Mouse (Mus musculus) myocyte (in vitro differentiated cells): ENCODE measurements around the gene Actr8. TPM values are rescaled to one million over a fixed set of nuclear protein-coding genes. Genes with fewer than 3 reads are reported as not detected.

Experiments
- H3K27me3 ChIP-seq: one replicate; pipeline ENCODE4 v1.6.1; 2011; ENCODE audit not compliant: control insufficient read depth, insufficient read depth, insufficient read length
- H3K36me3 ChIP-seq: one replicate; pipeline ENCODE4 v1.6.1; 2011; ENCODE audit not compliant: control insufficient read depth, insufficient read depth
- H3K4me2 ChIP-seq: one replicate; pipeline ENCODE4 v1.6.1; 2011; ENCODE audit warnings: low read depth, control low read depth
- H3K4me3 ChIP-seq: one replicate; pipeline ENCODE4 v1.5.1; 2011; ENCODE audit warnings: mild to moderate bottlenecking, control low read depth, moderate library complexity
- H3K79me2 ChIP-seq: one replicate; pipeline ENCODE4 v1.6.1; 2011; ENCODE audit not compliant: control insufficient read depth, insufficient read depth
- H3ac ChIP-seq: one replicate; pipeline ENCODE4 v1.6.1; 2011; ENCODE audit not compliant: control insufficient read depth, insufficient read length
- CEBPB ChIP-seq: IDR thresholded peaks from 2 replicates; pipeline ENCODE4 v1.6.1; 2011; ENCODE audit warnings: mild to moderate bottlenecking, moderate library complexity; ENCODE audit not compliant: poor library complexity, insufficient read depth, severe bottlenecking
- E2F4 ChIP-seq: IDR thresholded peaks from one replicate; pipeline ENCODE4 v1.6.1; 2011; ENCODE audit warnings: mild to moderate bottlenecking, control low read depth, moderate library complexity; ENCODE audit not compliant: insufficient read depth
- MAX ChIP-seq: IDR thresholded peaks from one replicate; pipeline ENCODE4 v1.6.1; 2011; ENCODE audit warnings: low read depth, mild to moderate bottlenecking, control low read depth
- MYOD1 ChIP-seq, 3 experiments: IDR thresholded peaks; one replicate each; pipeline ENCODE4 v1.6.1; 2011; ENCODE audit warnings: control low read depth in 2 of 3, low read depth in 2 of 3, mild to moderate bottlenecking in 2 of 3, moderate library complexity in 1 of 3; ENCODE audit not compliant: insufficient read length in 2 of 3, control insufficient read depth in 1 of 3
- MYOG ChIP-seq, 3 experiments: IDR thresholded peaks; one replicate each; pipeline ENCODE4 v1.6.1; 2011; ENCODE audit warnings: control low read depth in 2 of 3, low read depth in 2 of 3, mild to moderate bottlenecking in 2 of 3; ENCODE audit not compliant: insufficient read length in 2 of 3, control insufficient read depth in 1 of 3, insufficient read depth in 1 of 3
- POLR2A ChIP-seq: IDR thresholded peaks from one replicate; pipeline ENCODE4 v1.6.1; 2011; ENCODE audit warnings: low read depth, mild to moderate bottlenecking, control low read depth, moderate library complexity; ENCODE audit not compliant: insufficient read length
- POLR2AphosphoS2 ChIP-seq: IDR thresholded peaks from one replicate; pipeline ENCODE4 v1.6.1; 2011; ENCODE audit warnings: low read depth, control low read depth; ENCODE audit not compliant: insufficient read length
- REST ChIP-seq: IDR thresholded peaks from one replicate; pipeline ENCODE4 v1.6.1; 2011; ENCODE audit warnings: mild to moderate bottlenecking, control low read depth, moderate library complexity; ENCODE audit not compliant: insufficient read depth, insufficient read length
- SRF ChIP-seq: IDR thresholded peaks from one replicate; pipeline ENCODE4 v1.6.1; 2011; ENCODE audit warnings: low read depth; ENCODE audit not compliant: control insufficient read depth, insufficient read length
- TCF12 ChIP-seq: IDR thresholded peaks from one replicate; pipeline ENCODE4 v1.6.1; 2011; ENCODE audit warnings: mild to moderate bottlenecking, control low read depth; ENCODE audit not compliant: poor library complexity, insufficient read depth, severe bottlenecking
- TCF3 ChIP-seq: IDR thresholded peaks from one replicate; pipeline ENCODE4 v1.6.1; 2011; ENCODE audit warnings: low read depth, control low read depth; ENCODE audit not compliant: insufficient read length
- USF1 ChIP-seq: IDR thresholded peaks from one replicate; pipeline ENCODE4 v1.6.1; 2011; ENCODE audit warnings: low read depth, mild to moderate bottlenecking, control low read depth, moderate library complexity
- polyA plus RNA-seq: library from polyadenylated mRNA; unstranded; fragments of >200 nt; fragmentation: generic; extraction: Trizol; gene quantifications from one replicate; pipeline ENCODE4 v1.2.1, GENCODE M21; 2012; ENCODE audit warnings: missing spikeins

Actr8 gene
- polyA plus RNA-seq, 1 experiment: 26.8 TPM

- TF ChIP-seq TCF3 (no peak), MAX (no peak), SRF (no peak), MYOD1 (IDR thresholded peaks at IDR 0.05; ENCODE audit: control insufficient read depth in 1 of 3, insufficient read length in 2 of 3, low read depth in 2 of 3) (no peak), MYOG (IDR thresholded peaks at IDR 0.05; ENCODE audit: control insufficient read depth in 1 of 3, insufficient read depth in 1 of 3, insufficient read length in 2 of 3, low read depth in 2 of 3) (no peak), POLR2A (no peak), POLR2AphosphoS2 (no peak), TCF12 (no peak), REST (no peak), CEBPB (no peak), E2F4 (no peak), USF1 (no peak)
- no peak overlapping the region for H3K4me3 ChIP-seq
- no peak overlapping the region for H3ac ChIP-seq
- H3K27me3 ChIP-seq: no peaks in the 10 kb centered on the region
- no peak overlapping the region for H3K4me2 ChIP-seq
- no peaks in the 10 kb centered on the region for H3K79me2 ChIP-seq
- H3K36me3 ChIP-seq: no peaks in the 10 kb centered on the region
These were observed 72.1 kb downstream of the Actr8 start for GRCm38 (mm10) chr14:30050280-30050679.

GRCm38 (mm10) chr14:30054922-30055321 is 76.8 kb downstream of the Actr8 start:
- H3K36me3 ChIP-seq: no peaks in the 10 kb centered on the region
- no peak overlapping the region for H3K4me2 ChIP-seq
- H3ac ChIP-seq: no peak overlapping the region
- no peak overlapping the region for H3K4me3 ChIP-seq
- H3K79me2 ChIP-seq: no peaks in the 10 kb centered on the region
- H3K27me3 ChIP-seq: no peaks in the 10 kb centered on the region
- no peak for TF ChIP-seq MAX

Other genes with a start within 250 kb of the Actr8 start
- 102 TPM for gene Selenok, start 10.0 kb upstream of the Actr8 start, polyA plus RNA-seq
- gene Il17rb, start 30.6 kb downstream of the Actr8 start, polyA plus RNA-seq: 0.04 TPM
- gene Chdh, start 30.7 kb downstream of the Actr8 start, polyA plus RNA-seq: not detected